Mouse (Mus musculus): ENCODE results near the gene Ablim1. TPM values are rescaled to one million over a fixed set of nuclear protein-coding genes. Genes with fewer than 3 reads are reported as not detected.

The Ablim1 gene
- polyA plus RNA-seq, 1 experiment from 2014 or later: 52.8 TPM

DNA sequence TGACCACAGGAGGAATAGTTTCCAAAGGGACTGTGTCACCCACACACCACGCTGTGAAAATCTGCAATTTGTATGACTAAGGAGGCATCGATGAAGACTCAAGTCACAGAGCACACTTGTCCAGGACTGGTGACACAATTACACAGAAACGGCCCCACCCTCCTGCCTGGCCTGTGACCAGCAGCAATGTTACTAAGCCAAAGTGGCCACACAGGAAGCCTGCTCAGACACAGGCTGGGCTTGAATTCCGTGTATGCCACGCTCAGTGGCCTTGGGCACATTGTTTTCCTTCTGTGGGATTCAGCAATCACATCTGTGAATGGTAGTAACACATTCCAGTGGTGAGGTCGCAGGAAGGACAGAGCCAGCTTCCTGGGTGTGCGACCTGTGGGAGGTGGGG lies 110.6 kb downstream of the Ablim1 start:
- Histone ChIP-seq H3K4me2 (ENCODE audit: low read length) (no peak overlapping the region), H3K27me3 (ENCODE audit: control insufficient read depth, insufficient read depth, low read length) (no peaks in the 10 kb centered on the region; the same call in 1 of the 2 replicates), H3K4me1 (ENCODE audit: control insufficient read depth, insufficient read depth, low read length) (peaks cover 6% of the 10 kb centered on the region), H3K27ac (replicated peaks; ENCODE audit: low read depth, low read length) (no peak overlapping the region), H3K36me3 (ENCODE audit: control insufficient read depth, insufficient read depth, low read length) (no peaks in the 10 kb centered on the region), H3K9me3 (ENCODE audit: control insufficient read depth, low read length) (no peaks in the 10 kb centered on the region), H3K9ac (replicated peaks; ENCODE audit: low read length) (no peak overlapping the region), H3K4me3 (replicated peaks; ENCODE audit: low read depth, low read length) (no peak overlapping the region)
- 77% methylated on average over 7 of the region's 7 CpGs for WGBS
- ATAC-seq (ENCODE audit: low FRiP score, low TSS enrichment) (no peak), DNase-seq (no peak)

DNA sequence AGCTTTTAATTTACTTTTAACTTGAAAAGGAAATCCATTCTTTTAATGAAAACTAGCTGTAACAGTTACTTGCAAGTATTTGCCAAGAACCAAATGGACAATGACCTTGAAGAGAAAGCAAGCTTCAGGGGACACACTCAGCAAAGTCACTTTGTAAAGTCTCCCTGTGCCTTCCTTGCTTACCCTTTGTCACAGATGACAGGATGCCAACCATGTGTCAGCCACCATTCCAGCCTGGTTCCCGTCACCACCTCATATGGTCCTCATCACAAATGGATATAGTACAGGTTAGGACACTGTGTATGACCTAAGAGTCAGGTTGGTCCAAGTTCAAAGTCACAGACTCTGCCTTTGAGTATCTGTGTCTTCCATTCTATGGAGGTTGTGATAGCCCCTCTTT lies 112.2 kb downstream of the Ablim1 start:
- no peak overlapping the region for H3K4me2 ChIP-seq (ENCODE audit: low read length)
- WGBS: 76% methylated on average over 1 of the region's 1 CpGs
- no peak overlapping the region for H3K4me3 ChIP-seq (replicated peaks; ENCODE audit: low read depth, low read length)
- H3K9ac ChIP-seq (replicated peaks; ENCODE audit: low read length): no peak overlapping the region
- ATAC-seq (ENCODE audit: low FRiP score, low TSS enrichment): no peak
- peaks cover 20% of the 10 kb centered on the region for H3K4me1 ChIP-seq (ENCODE audit: control insufficient read depth, insufficient read depth, low read length)
- H3K36me3 ChIP-seq (ENCODE audit: control insufficient read depth, insufficient read depth, low read length): no peaks in the 10 kb centered on the region
- DNase-seq: no peak
- H3K27me3 ChIP-seq (ENCODE audit: control insufficient read depth, insufficient read depth, low read length): no peaks in the 10 kb centered on the region; the same call in 1 of the 2 replicates
- H3K9me3 ChIP-seq (ENCODE audit: control insufficient read depth, low read length): no peaks in the 10 kb centered on the region
- H3K27ac ChIP-seq (replicated peaks; ENCODE audit: low read depth, low read length): no peak overlapping the region

DNA sequence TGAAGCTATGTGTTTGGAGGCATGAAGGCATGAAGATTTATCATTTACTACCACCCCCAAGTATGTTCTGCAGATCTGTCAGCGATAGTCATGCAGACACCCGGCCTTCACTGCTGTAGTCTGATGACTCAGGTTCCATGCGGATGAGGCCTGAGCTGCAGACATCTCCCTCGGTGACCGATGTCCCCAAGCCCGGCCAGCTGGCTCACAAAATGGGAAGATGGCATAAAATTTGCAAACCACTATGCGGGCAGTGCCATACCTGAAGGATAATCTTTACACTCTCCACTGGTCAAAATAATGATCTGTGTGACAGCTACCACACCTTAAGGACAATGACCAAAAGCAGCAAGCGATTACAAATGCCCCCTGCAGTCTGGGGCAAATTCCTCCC lies 113.6 kb downstream of the Ablim1 start:
- Histone ChIP-seq H3K27me3 (ENCODE audit: control insufficient read depth, insufficient read depth, low read length) (no peaks in the 10 kb centered on the region; the same call in none of the 2 replicates), H3K27ac (replicated peaks; ENCODE audit: low read depth, low read length) (no peak overlapping the region), H3K36me3 (ENCODE audit: control insufficient read depth, insufficient read depth, low read length) (no peaks in the 10 kb centered on the region), H3K4me3 (replicated peaks; ENCODE audit: low read depth, low read length) (no peak overlapping the region), H3K4me1 (ENCODE audit: control insufficient read depth, insufficient read depth, low read length) (peaks cover 29% of the 10 kb centered on the region), H3K9me3 (ENCODE audit: control insufficient read depth, low read length) (no peaks in the 10 kb centered on the region), H3K9ac (replicated peaks; ENCODE audit: low read length) (no peak overlapping the region), H3K4me2 (ENCODE audit: low read length) (no peak overlapping the region)
- DNase-seq (no peak), ATAC-seq (ENCODE audit: low FRiP score, low TSS enrichment) (no peak)
- WGBS: 88% methylated on average over 8 of the region's 8 CpGs

DNA sequence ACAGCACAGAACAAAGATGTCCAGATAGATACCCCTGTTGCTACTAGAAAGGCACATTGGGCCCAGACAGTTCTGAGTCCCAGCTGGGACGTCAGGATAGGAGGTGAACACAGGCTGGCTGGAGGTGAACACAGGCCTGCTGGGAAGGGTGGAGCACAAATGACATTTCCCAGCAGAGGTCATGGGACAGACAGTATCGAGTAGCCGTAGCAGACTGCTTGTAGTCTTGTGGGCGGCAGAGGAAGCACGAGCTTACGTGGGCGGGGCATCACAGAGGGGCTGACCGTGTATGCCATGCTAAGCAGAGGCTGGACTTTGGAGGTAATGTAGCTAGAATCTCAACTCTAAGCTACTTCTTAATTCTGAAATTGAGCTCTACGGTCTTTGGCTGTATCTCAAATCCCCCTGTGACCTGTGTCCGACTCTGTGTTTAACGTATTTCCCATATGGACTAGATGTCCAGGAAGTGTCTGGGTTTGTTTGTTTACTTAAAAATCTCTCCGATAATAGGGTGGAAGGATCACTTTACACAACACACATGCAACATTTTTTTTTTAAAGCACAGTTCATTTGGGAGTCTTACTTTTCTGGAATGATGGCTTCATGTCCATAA lies 114.1 kb downstream of the Ablim1 start:
- 72% methylated on average over 12 of the region's 12 CpGs for WGBS
- Histone ChIP-seq H3K9ac (replicated peaks; ENCODE audit: low read length) (no peak overlapping the region), H3K27me3 (ENCODE audit: control insufficient read depth, insufficient read depth, low read length) (no peaks in the 10 kb centered on the region; the same call in none of the 2 replicates), H3K9me3 (ENCODE audit: control insufficient read depth, low read length) (no peaks in the 10 kb centered on the region), H3K4me2 (ENCODE audit: low read length) (no peak overlapping the region), H3K4me3 (replicated peaks; ENCODE audit: low read depth, low read length) (no peak overlapping the region), H3K36me3 (ENCODE audit: control insufficient read depth, insufficient read depth, low read length) (no peaks in the 10 kb centered on the region), H3K4me1 (ENCODE audit: control insufficient read depth, insufficient read depth, low read length) (peaks cover 29% of the 10 kb centered on the region), H3K27ac (replicated peaks; ENCODE audit: low read depth, low read length) (no peak overlapping the region)
- DNase-seq: no peak
- no peak for ATAC-seq (ENCODE audit: low FRiP score, low TSS enrichment)

DNA sequence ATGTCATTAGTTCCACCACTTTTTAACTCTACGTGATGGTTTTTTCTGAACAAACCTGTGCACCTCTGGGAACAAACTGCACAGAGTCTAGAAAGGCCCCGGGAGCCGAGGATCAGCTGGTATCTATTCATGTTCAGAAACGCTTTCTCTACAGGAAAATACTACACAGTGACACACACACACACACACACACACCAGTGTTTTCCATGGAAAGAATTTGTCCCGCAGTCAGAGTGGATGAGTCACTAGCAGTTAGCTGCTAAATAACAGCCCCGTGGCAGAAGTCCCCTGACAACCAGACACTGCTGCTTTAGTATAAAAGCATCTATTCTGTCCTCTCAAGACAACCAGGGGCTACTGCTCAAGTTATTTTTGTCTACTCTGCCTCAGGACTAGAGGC lies 115.4 kb downstream of the Ablim1 start:
- H3K9me3 ChIP-seq (ENCODE audit: control insufficient read depth, low read length): no peaks in the 10 kb centered on the region
- no peak overlapping the region for H3K9ac ChIP-seq (replicated peaks; ENCODE audit: low read length)
- WGBS: 18% methylated on average over 6 of the region's 6 CpGs
- no peaks in the 10 kb centered on the region; the same call in 1 of the 2 replicates for H3K27me3 ChIP-seq (ENCODE audit: control insufficient read depth, insufficient read depth, low read length)
- ATAC-seq (ENCODE audit: low FRiP score, low TSS enrichment) (no peak), DNase-seq (peak; percentile 57)
- no peak overlapping the region for H3K4me3 ChIP-seq (replicated peaks; ENCODE audit: low read depth, low read length)
- no peak overlapping the region for H3K4me2 ChIP-seq (ENCODE audit: low read length)
- no peaks in the 10 kb centered on the region for H3K36me3 ChIP-seq (ENCODE audit: control insufficient read depth, insufficient read depth, low read length)
- 0 out of 2 replicates have a peak overlapping the region, but pooled peaks have one; percentile 47 for H3K27ac ChIP-seq (replicated peaks; ENCODE audit: low read depth, low read length)
- peaks cover 29% of the 10 kb centered on the region for H3K4me1 ChIP-seq (ENCODE audit: control insufficient read depth, insufficient read depth, low read length)

DNA sequence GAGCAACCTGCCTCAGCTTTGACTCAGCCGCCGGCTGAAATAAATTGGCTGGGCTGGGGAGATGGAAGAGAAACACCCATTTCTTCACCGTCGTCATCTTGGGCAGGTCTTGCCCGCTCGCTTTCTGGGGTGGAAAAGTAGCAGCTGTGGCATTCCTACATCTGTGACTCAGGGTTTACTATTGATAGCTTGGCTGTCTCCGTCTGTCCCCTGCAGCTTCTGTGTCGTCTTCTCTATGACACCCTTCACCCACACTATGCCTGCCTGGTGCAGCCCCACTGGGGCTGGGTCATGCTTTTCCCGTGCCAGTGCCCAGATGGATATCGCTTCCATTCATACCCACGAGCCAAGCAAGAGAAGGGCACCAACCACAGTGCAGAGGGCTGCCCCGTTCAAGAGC lies 116.2 kb downstream of the Ablim1 start:
- Histone ChIP-seq H3K36me3 (ENCODE audit: control insufficient read depth, insufficient read depth, low read length) (no peaks in the 10 kb centered on the region), H3K9me3 (ENCODE audit: control insufficient read depth, low read length) (no peaks in the 10 kb centered on the region), H3K4me2 (ENCODE audit: low read length) (peak overlapping the region; percentile 0), H3K27me3 (ENCODE audit: control insufficient read depth, insufficient read depth, low read length) (no peaks in the 10 kb centered on the region; the same call in 1 of the 2 replicates), H3K27ac (replicated peaks; ENCODE audit: low read depth, low read length) (0 out of 2 replicates have a peak overlapping the region, but pooled peaks have one; percentile 47), H3K9ac (replicated peaks; ENCODE audit: low read length) (no peak overlapping the region), H3K4me3 (replicated peaks; ENCODE audit: low read depth, low read length) (no peak overlapping the region), H3K4me1 (ENCODE audit: control insufficient read depth, insufficient read depth, low read length) (peaks cover 29% of the 10 kb centered on the region)
- 57% methylated on average over 12 of the region's 12 CpGs for WGBS
- ATAC-seq (ENCODE audit: low FRiP score, low TSS enrichment) (no peak), DNase-seq (no peak)

DNA sequence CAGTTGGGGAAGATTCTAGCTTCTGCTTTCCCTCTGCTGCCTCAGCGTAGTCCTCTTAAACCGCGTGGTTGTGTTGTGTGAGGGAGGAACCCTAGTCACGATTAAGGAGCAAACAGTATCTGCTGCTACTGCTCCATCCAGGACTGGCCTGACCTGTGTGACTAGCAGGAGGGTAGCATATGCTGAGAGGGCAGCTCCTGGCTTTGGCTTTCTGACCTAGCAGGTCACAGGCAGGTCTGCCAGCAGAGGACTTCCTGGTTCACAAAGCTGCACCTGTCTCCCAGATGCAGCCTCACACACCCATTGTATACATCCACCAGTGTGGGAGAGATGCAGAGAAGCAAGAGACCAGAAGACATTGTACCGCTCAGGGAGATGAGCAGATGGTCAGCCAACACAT lies 116.7 kb downstream of the Ablim1 start:
- DNase-seq (no peak), ATAC-seq (ENCODE audit: low FRiP score, low TSS enrichment) (no peak)
- peaks cover 29% of the 10 kb centered on the region for H3K4me1 ChIP-seq (ENCODE audit: control insufficient read depth, insufficient read depth, low read length)
- H3K4me3 ChIP-seq (replicated peaks; ENCODE audit: low read depth, low read length): no peak overlapping the region
- peak overlapping the region; percentile 81 for H3K4me2 ChIP-seq (ENCODE audit: low read length)
- H3K9ac ChIP-seq (replicated peaks; ENCODE audit: low read length): no peak overlapping the region
- no peaks in the 10 kb centered on the region; the same call in 1 of the 2 replicates for H3K27me3 ChIP-seq (ENCODE audit: control insufficient read depth, insufficient read depth, low read length)
- no peaks in the 10 kb centered on the region for H3K9me3 ChIP-seq (ENCODE audit: control insufficient read depth, low read length)
- 50% methylated on average over 5 of the region's 5 CpGs for WGBS
- H3K36me3 ChIP-seq (ENCODE audit: control insufficient read depth, insufficient read depth, low read length): no peaks in the 10 kb centered on the region
- 0 out of 2 replicates have a peak overlapping the region, but pooled peaks have one; percentile 47 for H3K27ac ChIP-seq (replicated peaks; ENCODE audit: low read depth, low read length)

DNA sequence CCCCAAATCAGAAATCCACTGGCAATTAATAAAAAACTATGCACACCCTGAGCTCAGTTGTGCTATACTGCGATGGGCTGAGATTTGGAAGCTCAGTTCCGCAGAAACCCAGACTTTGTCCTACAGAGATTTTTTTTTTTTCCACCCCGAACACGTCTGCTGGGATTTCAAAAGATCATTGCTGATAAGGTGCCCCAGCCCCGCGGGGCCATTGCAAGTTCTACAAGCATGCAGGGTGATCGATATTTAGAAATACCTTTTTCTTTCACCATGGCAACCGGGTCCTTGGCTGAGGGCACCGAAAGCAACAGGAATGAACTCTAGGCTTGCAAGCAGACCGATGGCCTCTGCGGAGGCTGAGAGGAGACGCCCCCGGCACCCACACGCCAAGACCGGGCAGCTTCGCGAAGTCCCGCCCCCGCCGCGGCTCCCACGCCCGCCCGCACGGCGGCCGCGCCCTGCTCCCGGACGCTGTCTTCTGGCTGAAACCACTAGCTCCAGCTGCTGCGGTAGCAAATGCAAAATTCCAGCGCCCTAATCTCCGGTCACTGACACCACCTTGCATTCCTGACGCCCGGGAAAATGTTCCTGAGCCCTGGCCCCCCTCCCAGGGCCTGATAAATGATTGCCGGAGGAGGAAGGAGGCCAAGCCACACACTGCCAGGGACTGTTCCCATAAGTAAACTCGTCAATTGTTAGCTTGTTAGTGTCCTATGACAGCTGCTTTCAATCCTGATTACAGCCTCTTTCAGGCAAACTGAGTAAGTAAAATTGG lies 117.5 kb downstream of the Ablim1 start:
- ATAC-seq (ENCODE audit: low FRiP score, low TSS enrichment): peak; percentile 62
- Histone ChIP-seq H3K9ac (replicated peaks; ENCODE audit: low read length) (peak overlapping the region; percentile 53), H3K27ac (replicated peaks; ENCODE audit: low read depth, low read length) (peak overlapping the region; percentile 67)

More for the DNA sequence above, 117.5 kb downstream of the Ablim1 start:
- Histone ChIP-seq H3K4me3 (replicated peaks; ENCODE audit: low read depth, low read length) (peak overlapping the region; percentile 39), H3K36me3 (ENCODE audit: control insufficient read depth, insufficient read depth, low read length) (no peaks in the 10 kb centered on the region), H3K4me1 (ENCODE audit: control insufficient read depth, insufficient read depth, low read length) (peaks cover 29% of the 10 kb centered on the region), H3K4me2 (ENCODE audit: low read length) (peak overlapping the region; percentile 81), H3K9me3 (ENCODE audit: control insufficient read depth, low read length) (no peaks in the 10 kb centered on the region), H3K27me3 (ENCODE audit: control insufficient read depth, insufficient read depth, low read length) (no peaks in the 10 kb centered on the region; the same call in 1 of the 2 replicates)
- WGBS: 1% methylated on average over 37 of the region's 37 CpGs
- peak; percentile 73 for DNase-seq
